Mouse (Mus musculus): ENCODE results near the gene Wdr11. TPM values are rescaled to one million over a fixed set of nuclear protein-coding genes. Genes with fewer than 3 reads are reported as not detected.

Gene Wdr11
- polyA plus RNA-seq, 1 experiment from 2014 or later: 25.8 TPM

DNA sequence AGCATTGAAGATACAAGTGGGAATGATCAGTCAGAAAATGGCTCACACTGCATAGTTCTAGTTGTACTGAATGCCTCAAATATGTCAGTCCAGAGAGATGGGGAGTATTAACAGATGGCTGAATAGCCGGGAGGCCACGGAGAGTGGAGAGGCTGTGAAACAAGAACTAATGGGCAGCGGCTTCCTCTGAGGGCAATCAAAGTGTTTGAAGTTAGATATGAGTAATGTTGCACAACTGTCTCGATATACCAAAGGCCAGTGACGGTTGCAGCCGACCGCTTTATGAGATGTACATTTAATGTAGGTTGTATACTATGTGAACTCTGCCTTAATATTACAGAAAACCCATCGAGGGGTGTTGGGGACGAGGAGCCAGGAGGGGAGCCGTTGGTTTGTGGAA, 78.6 kb downstream of the Wdr11 start:
- no peaks in the 10 kb centered on the region for H3K27me3 ChIP-seq (replicated peaks)
- no peak overlapping the region for H3K4me3 ChIP-seq
- no peak overlapping the region for H3K9ac ChIP-seq
- H3K27ac ChIP-seq (replicated peaks): no peak overlapping the region
- ATAC-seq (ENCODE audit: extremely low read depth, insufficient number of reproducible peaks, low FRiP score, low TSS enrichment): no peak
- no peaks in the 10 kb centered on the region for H3K4me1 ChIP-seq
- no peak overlapping the region for H3K4me2 ChIP-seq
- no peaks in the 10 kb centered on the region for H3K9me3 ChIP-seq
- H3K36me3 ChIP-seq: no peaks in the 10 kb centered on the region
- 78% methylated on average over 10 of the region's 10 CpGs for WGBS

DNA sequence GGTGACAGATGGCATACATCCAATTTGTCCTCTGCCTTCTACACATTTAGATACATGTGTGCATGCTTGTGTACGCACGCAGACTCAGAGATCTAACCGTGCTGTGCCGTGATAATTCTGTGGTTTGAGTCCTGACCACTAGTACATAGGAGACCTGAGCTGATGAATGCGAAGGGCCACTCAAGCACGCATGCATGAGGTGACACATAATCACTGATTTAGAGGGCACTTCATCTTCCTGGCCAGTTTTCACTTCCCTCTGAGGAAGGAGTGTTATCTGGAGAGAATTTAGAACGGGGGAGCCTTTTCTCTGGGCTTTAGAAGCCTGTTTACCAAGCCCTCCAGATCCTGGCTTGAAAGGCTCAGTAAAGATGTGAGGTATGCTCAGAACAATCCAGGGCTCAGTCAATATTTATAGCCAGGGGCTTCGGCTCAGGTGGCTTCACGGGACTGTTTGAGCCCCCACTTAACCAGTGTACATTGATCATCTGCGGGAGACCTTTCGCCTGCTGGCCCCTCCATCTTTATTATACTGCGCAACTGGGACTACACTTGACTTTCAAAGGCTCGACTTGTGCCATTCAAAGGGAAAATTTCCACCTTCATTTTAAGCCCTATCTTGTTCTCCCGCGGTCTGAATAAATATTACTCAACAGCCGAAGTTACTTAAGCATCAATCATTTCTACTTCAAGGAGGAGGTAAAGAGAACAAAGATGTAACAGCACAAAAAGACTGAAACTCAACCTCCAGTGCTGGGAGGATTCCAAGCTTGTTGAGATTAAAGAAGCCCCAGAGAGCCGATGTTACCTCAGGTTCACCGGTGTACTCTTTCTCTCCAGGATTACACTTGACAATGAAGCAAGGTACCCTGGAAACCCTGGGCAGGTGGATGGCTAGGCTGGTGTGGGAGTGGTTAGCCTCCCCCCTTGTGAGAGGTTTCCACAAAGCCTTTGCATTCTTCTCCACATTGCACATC, 80.3 kb downstream of the Wdr11 start:
- Histone ChIP-seq H3K27ac (replicated peaks) (no peak overlapping the region), H3K4me3 (no peak overlapping the region), H3K9ac (no peak overlapping the region), H3K27me3 (replicated peaks) (no peaks in the 10 kb centered on the region), H3K9me3 (no peaks in the 10 kb centered on the region), H3K4me1 (no peaks in the 10 kb centered on the region), H3K4me2 (no peak overlapping the region), H3K36me3 (no peaks in the 10 kb centered on the region)
- no peak for ATAC-seq (ENCODE audit: extremely low read depth, insufficient number of reproducible peaks, low FRiP score, low TSS enrichment)
- WGBS: 72% methylated on average over 18 of the region's 18 CpGs

DNA sequence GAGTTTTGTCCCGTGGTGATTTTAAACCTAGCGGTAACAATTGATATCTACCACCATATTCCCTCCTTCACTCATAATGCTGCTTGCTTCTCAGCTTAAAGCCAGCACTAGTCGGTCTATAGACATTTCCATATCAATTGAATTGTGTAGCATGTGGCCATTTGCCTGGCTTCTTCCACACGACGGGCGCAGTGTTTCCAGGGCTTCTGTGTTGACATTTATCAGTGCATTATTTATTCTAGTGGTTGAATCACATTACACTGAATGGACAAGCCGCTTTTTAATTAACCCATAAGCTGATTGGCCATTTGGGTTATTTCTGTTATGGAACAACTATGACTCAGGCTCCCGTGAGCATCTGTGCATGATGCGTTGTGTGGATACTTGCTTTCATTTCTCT, 82.1 kb downstream of the Wdr11 start:
- Histone ChIP-seq H3K27me3 (replicated peaks) (no peaks in the 10 kb centered on the region), H3K4me2 (no peak overlapping the region), H3K27ac (replicated peaks) (no peak overlapping the region), H3K4me1 (peaks cover 3% of the 10 kb centered on the region; the same call in 1 of the 2 replicates), H3K4me3 (no peak overlapping the region), H3K36me3 (no peaks in the 10 kb centered on the region), H3K9me3 (no peaks in the 10 kb centered on the region), H3K9ac (no peak overlapping the region)
- 86% methylated on average over 9 of the region's 9 CpGs for WGBS
- no peak for ATAC-seq (ENCODE audit: extremely low read depth, insufficient number of reproducible peaks, low FRiP score, low TSS enrichment)

DNA sequence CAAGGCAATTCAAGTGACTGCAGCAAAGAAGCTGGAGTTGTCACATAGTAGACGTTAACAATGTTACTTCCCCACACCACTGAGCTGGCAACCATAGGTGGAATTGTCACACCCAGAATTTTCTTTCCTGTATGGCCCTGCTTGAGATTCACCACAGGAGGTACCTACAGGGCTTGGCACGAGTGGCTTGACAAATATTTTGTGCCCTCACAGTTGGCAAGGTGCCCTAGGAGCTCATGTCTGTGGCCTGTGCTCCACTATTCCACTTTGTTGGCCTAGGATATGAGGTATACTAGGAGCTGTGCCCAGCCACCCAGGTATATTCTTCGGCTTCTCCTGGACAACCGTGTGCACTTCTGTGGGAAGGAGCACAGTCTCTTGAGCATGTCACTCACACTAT, 82.9 kb downstream of the Wdr11 start:
- ATAC-seq (ENCODE audit: extremely low read depth, insufficient number of reproducible peaks, low FRiP score, low TSS enrichment): no peak
- Histone ChIP-seq H3K9me3 (no peaks in the 10 kb centered on the region), H3K9ac (no peak overlapping the region), H3K4me3 (no peak overlapping the region), H3K27ac (replicated peaks) (no peak overlapping the region), H3K36me3 (no peaks in the 10 kb centered on the region), H3K4me2 (no peak overlapping the region), H3K4me1 (peaks cover 3% of the 10 kb centered on the region; the same call in 1 of the 2 replicates), H3K27me3 (replicated peaks) (no peaks in the 10 kb centered on the region)
- 69% methylated on average over 4 of the region's 4 CpGs for WGBS

DNA sequence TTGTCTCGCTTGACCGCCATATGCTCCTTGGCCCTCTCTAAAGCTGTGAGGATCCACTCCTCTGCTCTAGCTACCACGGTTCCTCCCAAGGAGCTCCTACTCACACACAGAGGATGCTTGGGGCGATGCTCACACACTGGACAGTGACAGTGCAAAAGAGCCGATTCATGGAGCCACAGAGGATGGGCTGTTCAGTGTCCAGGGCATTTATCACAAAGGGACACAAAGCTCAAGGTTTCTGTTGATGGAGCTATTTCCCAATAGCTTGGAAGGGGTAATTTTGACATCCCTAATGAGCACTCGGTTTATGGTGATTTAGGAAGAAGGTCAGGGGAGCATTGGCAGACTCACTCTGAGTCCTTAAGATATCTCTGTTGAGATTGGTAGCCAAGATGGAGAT, 84.2 kb downstream of the Wdr11 start:
- Histone ChIP-seq H3K9me3 (no peaks in the 10 kb centered on the region), H3K36me3 (no peaks in the 10 kb centered on the region), H3K4me1 (peaks cover 3% of the 10 kb centered on the region; the same call in 1 of the 2 replicates), H3K27ac (replicated peaks) (no peak overlapping the region), H3K4me2 (no peak overlapping the region), H3K27me3 (replicated peaks) (no peaks in the 10 kb centered on the region), H3K9ac (no peak overlapping the region), H3K4me3 (no peak overlapping the region)
- no peak for ATAC-seq (ENCODE audit: extremely low read depth, insufficient number of reproducible peaks, low FRiP score, low TSS enrichment)
- WGBS: 91% methylated on average over 6 of the region's 6 CpGs

DNA sequence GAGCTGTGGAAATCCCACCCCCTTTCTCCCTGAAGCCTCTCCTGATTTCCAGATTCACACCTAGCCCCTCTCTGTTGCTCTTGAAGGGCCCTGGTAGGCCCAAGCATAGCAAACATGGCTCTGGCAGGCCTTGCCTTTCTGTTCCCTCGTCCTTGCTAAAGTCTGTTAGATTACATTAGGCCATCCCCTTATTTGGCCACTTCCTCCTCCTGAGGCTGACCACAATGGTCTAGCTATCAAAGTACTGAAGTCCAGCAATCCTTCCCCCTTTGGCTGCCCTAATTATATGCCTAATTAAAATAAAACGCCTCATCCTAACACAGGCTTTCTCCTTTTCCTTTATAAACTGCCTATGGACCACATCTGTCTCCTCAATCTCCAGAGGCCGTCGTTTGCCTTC, 85.5 kb downstream of the Wdr11 start:
- no peaks in the 10 kb centered on the region for H3K36me3 ChIP-seq
- WGBS: 67% methylated on average over 4 of the region's 4 CpGs

DNA sequence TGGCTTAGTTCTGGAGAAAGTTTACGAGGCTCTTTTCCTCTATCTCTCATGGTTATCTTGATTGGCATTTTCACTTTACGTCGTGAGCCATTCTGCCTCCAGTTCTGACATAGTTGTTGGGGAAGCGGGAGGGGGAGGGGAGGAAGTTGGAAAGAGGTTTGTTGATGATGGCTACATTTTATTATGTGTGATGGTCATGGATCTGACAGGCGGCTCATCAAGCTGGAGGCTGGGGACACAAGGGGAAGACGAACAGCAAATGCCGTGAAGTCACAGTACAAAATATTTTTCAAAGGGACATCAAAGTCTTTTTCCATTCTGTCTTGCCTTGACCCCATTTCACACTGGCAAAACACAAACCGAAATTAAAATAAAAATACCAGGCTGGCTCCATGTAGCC, 86.8 kb downstream of the Wdr11 start:
- Histone ChIP-seq H3K27ac (replicated peaks) (no peak overlapping the region), H3K4me3 (no peak overlapping the region), H3K27me3 (replicated peaks) (no peaks in the 10 kb centered on the region), H3K36me3 (no peaks in the 10 kb centered on the region), H3K9me3 (no peaks in the 10 kb centered on the region), H3K4me1 (peaks cover 14% of the 10 kb centered on the region), H3K4me2 (no peak overlapping the region), H3K9ac (no peak overlapping the region)
- ATAC-seq (ENCODE audit: extremely low read depth, insufficient number of reproducible peaks, low FRiP score, low TSS enrichment): no peak
- WGBS: 57% methylated on average over 8 of the region's 8 CpGs

More for the DNA sequence above, 85.5 kb downstream of the Wdr11 start:
- Histone ChIP-seq H3K9ac (no peak overlapping the region), H3K27ac (replicated peaks) (no peak overlapping the region), H3K27me3 (replicated peaks) (no peaks in the 10 kb centered on the region), H3K4me2 (no peak overlapping the region), H3K4me3 (no peak overlapping the region), H3K4me1 (peaks cover 3% of the 10 kb centered on the region), H3K9me3 (no peaks in the 10 kb centered on the region)
- no peak for ATAC-seq (ENCODE audit: extremely low read depth, insufficient number of reproducible peaks, low FRiP score, low TSS enrichment)

DNA sequence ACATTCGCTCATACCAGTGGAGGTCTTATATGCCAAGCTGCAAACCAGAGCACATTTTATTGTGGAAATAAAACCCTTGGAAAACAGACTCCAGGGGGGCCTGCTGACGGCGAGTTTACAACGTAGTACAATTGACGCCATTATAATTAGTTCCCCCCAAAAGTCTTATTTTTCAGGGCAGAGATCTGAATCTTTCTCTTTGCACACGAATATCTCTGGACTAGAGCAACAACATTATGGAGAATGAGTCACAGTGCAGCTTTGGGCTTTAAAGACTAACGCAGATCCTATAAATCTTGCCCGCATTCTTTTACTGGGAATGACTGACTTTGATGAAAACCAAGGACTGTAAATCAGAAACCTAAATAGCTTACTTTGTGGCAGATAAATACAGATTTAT, 87.3 kb downstream of the Wdr11 start:
- no peak overlapping the region for H3K4me3 ChIP-seq
- H3K27ac ChIP-seq (replicated peaks): no peak overlapping the region
- H3K9ac ChIP-seq: no peak overlapping the region
- WGBS: 73% methylated on average over 8 of the region's 8 CpGs
- H3K4me2 ChIP-seq: no peak overlapping the region
- no peaks in the 10 kb centered on the region for H3K27me3 ChIP-seq (replicated peaks)
- H3K9me3 ChIP-seq: no peaks in the 10 kb centered on the region
- no peak for ATAC-seq (ENCODE audit: extremely low read depth, insufficient number of reproducible peaks, low FRiP score, low TSS enrichment)
- H3K36me3 ChIP-seq: no peaks in the 10 kb centered on the region
- peaks cover 14% of the 10 kb centered on the region for H3K4me1 ChIP-seq

DNA sequence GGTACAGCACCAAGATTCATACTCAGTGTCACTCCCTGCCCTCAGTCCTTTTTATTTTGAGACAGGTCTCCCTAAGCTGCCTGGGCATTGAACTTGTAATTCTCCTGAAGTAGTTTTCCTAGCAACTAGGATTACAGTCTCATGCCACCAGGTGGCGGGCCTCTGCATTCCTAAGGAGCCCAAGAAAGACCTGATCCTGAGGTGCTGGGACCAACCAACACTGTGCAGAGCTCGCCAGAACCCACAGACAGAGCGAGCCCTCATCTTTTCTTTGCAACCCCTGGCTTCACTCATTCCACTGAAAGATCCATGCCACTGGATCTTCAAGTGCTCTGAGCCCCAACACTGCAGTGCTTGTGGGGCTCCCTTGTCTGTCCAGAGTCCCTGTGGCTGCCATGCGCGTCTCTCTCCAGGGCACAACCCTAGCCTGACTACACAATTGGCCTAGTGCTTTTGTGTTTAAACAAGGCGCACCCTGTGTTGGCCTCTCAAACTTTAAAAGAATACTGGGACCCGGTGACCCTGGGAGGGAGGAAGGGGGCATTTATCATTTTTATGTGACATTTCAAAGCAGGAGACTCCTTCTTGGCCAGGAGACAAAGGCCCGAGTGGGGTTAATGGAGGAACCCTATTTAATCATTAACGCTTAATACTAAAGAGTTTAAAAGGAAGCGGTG, 89.0 kb downstream of the Wdr11 start:
- no peak for ATAC-seq (ENCODE audit: extremely low read depth, insufficient number of reproducible peaks, low FRiP score, low TSS enrichment)
- Histone ChIP-seq H3K4me3 (no peak overlapping the region), H3K27ac (replicated peaks) (no peak overlapping the region), H3K27me3 (replicated peaks) (no peaks in the 10 kb centered on the region), H3K36me3 (no peaks in the 10 kb centered on the region), H3K9me3 (no peaks in the 10 kb centered on the region), H3K9ac (no peak overlapping the region), H3K4me1 (peaks cover 14% of the 10 kb centered on the region), H3K4me2 (no peak overlapping the region)
- 69% methylated on average over 10 of the region's 10 CpGs for WGBS

DNA sequence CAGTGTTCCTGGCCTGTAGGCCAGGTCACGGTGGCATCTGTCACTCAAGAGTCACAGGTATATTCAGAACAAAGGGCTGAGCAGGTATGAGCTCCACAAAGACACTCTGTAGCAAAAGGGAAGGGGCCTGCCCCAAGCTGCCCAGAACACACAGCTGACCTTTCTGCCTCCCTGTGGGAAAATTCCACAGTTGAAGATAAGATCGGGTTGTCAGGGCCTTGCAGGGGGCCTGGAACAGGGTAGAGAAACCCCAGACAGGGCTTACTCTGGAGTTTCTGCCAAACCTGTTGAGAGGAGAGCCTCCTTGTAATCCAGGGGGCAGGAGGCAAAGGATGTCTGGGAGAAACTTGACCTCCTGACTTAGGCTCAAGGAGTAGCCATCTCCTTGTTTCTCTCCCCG, 90.9 kb downstream of the Wdr11 start:
- Histone ChIP-seq H3K4me3 (no peak overlapping the region), H3K27ac (replicated peaks) (no peak overlapping the region), H3K4me1 (peaks cover 19% of the 10 kb centered on the region), H3K27me3 (replicated peaks) (no peaks in the 10 kb centered on the region), H3K9me3 (no peaks in the 10 kb centered on the region), H3K9ac (no peak overlapping the region), H3K36me3 (no peaks in the 10 kb centered on the region), H3K4me2 (no peak overlapping the region)
- no peak for ATAC-seq (ENCODE audit: extremely low read depth, insufficient number of reproducible peaks, low FRiP score, low TSS enrichment)
- 23% methylated on average over 3 of the region's 3 CpGs for WGBS

DNA sequence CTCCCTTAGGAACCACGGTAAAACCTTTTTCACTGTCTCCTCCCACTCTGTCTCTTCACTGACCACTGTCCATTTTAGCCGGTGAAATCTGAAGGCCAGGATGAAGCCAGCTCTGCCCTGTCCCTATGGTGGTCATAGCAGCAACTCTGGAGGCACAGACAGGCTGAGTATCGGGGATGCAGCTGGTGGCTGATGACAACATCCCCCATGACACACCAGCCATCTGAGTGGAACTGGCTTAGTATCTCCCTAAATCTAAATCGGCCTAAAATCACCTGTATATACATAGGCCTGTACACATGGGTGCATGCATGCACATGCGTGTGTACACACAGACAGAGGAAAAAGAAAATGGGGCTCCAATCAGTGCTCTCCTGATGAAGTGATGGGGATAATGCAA, 93.7 kb downstream of the Wdr11 start:
- no peak overlapping the region for H3K4me2 ChIP-seq
- WGBS: 80% methylated on average over 5 of the region's 5 CpGs
- no peaks in the 10 kb centered on the region for H3K9me3 ChIP-seq
- no peak overlapping the region for H3K9ac ChIP-seq
- H3K27ac ChIP-seq (replicated peaks): no peak overlapping the region
- ATAC-seq (ENCODE audit: extremely low read depth, insufficient number of reproducible peaks, low FRiP score, low TSS enrichment): no peak
- peaks cover 22% of the 10 kb centered on the region for H3K4me1 ChIP-seq
- no peaks in the 10 kb centered on the region for H3K36me3 ChIP-seq
- no peaks in the 10 kb centered on the region for H3K27me3 ChIP-seq (replicated peaks)
- H3K4me3 ChIP-seq: no peak overlapping the region

Data from heart, embryonic 13.5 days (tissue).